Mouse (Mus musculus): Measurements from ENCODE around the gene Zfp580.

The Zfp580 gene

GRCm38 (mm10) chr7:5035628-5036027, 15.7 kb upstream of the Zfp580 start:
- DNase-seq (ENCODE audit: low spot score), result no peak

- DNase-seq (ENCODE audit: low spot score), result no peak
These were observed 15.2 kb upstream of the Zfp580 start for GRCm38 (mm10) chr7:5036136-5036535.

DNA sequence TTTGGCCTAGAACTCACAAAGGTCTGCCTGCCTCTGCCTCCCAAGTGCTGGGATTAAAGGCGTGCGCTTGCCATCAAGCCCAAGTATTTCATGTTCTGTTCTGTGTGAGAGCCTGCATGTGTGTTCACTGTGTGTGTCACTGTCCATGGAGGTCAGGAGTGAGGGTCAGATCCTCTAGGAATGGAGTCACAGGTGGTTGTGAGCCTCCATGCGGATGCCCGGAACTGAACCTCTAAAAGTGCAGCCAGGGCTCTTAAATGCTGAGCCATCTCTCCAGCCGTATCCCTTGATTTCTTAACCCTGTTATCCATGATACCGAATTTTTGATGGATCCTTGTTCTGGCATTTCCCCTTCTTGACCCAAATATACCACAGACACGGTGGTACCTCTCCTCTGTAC, 14.3 kb upstream of the Zfp580 start:
- DNase-seq (ENCODE audit: low spot score), result no peak

DNA sequence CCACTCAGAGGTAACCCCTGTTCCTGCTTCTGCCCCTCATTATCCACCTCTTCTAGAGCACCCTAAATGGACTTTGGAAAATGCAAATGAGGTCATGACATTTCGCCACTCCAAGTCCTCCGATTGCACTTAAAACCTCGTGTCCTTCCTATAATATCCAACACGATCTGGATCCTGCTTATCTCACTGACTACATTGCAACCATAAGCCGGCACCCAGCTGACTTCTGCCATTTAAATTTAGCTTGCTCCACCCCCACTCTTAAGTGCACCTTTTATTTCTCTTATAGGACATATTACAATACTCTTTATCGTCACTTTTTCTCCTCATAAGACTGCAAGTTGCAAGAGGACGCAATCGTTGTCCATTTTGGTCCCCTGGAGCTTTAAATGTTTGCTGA, 13.9 kb upstream of the Zfp580 start:
- no peak for DNase-seq (ENCODE audit: low spot score)

GRCm38 (mm10) chr7:5038109-5038732, 13.1 kb upstream of the Zfp580 start, which contains the start of gene Zfp784:
Zfp784 (minus strand) TSS chr7:5038446.
- peak; percentile 91 for DNase-seq (ENCODE audit: low spot score)

GRCm38 (mm10) chr7:5038940-5039339, 12.4 kb upstream of the Zfp580 start:
- DNase-seq (ENCODE audit: low spot score), result no peak

DNA sequence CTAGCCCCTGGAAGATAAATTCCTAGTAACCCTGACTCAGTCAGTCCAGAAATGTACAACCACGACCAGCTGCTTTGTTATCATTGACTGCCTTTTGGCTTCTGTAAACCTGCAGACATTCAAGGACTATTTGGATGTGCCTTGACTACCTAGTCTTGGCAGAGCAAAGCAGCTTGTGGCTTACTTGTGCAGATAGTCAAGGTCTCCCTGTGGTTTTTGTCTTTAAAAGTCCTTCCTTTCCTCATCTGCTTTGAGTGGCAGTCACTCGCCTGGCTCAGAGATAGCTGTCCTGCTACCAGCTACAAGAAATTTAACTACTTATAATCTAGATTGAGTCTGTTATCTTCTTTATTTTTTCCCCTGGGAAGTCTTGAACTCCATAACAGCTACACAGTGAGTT, 6.4 kb upstream of the Zfp580 start:
- no peak for DNase-seq (ENCODE audit: low spot score)

DNA sequence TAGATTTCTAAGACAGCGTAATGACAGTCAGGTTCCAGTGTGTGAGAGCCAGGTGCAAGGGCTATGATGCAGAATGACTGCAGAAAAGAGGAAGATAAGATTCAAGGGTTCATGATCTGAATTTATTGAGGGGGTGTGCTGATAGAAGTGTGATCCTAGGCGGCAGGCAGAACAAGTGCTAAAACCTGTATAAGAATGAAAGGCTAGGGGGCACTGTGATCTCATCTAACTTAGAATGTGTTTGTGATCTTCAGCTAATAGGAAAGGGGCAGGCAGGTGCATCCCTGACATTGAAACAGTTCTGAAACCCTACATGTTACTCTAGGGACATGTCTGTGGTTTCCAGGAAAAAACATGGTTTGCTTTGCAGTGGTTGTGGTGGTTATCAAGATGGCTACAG, 5.2 kb upstream of the Zfp580 start:
- DNase-seq (ENCODE audit: low spot score), result no peak

GRCm38 (mm10) chr7:5047313-5047712, 4.0 kb upstream of the Zfp580 start:
- DNase-seq (ENCODE audit: low spot score), result peak; percentile 38

DNA sequence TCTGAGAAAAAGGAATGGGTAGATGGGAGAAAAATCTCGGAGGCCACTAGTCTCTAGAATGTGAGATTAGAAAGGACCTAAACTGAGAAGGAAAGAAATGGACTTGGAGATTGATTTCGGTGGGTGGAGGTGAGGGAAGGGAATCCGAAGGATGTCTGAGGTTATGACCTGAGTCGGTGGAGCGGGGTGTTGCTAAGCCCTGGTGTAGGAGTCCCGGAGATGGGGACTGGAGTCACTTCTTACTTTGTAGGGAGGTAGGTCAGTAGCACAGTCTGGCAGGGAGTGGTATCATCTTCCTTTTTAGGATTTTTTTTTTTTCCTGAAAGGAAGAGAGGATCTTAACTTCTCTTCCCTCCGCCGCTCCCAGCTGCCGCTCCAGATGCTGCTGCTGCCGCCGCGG, 1.1 kb downstream of the Zfp580 start:
- DNase-seq (ENCODE audit: low spot score), result peak; percentile 63

DNA sequence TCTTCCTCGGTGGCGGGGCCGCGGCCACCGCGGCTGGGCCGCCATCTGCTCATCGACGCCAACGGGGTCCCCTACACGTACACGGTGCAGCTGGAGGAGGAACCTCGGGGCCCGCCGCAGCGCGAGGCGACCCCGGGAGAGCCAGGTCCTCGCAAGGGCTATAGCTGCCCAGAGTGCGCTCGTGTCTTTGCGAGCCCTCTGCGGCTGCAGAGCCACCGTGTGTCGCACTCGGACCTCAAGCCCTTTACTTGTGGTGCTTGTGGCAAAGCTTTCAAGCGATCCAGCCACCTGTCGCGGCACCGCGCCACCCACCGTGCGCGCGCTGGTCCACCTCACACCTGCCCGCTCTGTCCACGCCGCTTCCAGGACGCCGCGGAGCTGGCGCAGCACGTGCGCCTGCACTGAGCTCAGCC, 1.6 kb downstream of the Zfp580 start:
- no peak for DNase-seq (ENCODE audit: low spot score)

GRCm38 (mm10) chr7:5053456-5054179, 2.3 kb downstream of the Zfp580 start:
- no peak for DNase-seq (ENCODE audit: low spot score)

DNA sequence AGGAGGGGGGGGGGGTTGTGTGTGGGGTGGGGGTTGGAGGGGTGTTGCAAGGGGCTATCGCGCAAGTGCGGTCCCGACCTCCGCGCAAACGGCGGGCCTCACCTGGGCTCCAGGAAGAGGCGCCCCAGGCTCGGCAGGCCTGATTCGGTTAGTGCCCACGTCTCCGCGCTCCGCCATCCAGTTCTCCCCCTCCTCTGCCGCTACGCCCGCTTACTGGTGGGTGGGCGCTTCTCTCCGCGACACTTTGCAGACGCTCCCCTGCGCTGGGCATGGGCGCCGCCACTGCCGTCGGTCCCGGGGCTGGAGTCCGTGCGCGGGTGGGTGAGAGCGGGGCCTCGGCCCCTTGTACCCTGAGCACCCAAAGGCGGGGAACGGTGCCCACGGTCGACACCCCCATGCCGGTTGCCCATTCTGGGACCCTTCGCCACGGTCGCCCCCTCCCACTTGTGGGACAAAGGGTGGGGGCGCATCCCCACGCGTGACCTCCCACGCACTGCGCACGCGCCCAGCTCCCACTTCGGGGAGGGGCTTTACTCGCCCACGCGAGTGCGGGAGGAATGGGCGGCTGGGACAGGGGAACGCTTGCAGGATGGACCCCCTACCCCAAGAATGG, 5.4 kb downstream of the Zfp580 start:
- peak; percentile 36 for DNase-seq (ENCODE audit: low spot score)

DNA sequence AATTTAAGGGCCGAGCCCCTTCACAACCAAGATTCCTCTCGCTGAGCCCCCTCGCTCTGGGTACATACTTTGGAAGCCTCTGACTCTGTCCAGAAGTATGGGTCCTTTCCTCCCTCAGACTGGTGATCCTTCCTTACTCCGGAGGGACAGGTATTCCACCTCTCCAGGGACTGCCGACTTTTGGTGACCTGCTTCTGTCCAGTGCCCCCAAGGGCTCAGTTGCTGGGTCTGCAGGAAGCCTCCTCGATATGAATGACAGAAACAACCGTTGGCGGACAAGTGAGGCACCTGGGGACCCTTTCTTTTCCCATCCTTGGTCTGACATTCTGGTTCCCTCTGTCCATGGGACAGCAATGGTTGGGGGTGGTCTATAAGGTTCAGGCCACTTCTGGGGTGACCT, 6.0 kb downstream of the Zfp580 start:
- DNase-seq (ENCODE audit: low spot score), result no peak

DNA sequence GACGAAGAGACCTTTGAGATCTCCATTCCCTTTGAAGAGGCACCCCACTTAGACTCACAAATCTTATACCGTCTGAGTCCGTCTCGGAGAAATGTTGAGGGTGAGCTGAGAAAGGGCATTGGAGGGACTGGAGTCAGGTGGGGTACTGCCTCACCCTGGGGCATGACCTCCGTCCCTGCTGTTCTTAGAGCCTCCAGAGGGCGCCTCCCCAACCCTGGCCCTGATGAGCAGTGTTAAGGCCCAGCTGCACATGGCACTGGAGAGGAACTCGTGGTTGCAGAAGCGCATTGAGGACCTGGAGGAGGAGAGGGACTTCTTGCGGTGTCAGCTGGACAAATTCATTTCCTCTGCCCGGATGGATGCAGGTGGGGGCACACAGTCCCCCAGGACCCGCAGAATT, 6.5 kb downstream of the Zfp580 start:
- DNase-seq (ENCODE audit: low spot score), result peak; percentile 52

DNA sequence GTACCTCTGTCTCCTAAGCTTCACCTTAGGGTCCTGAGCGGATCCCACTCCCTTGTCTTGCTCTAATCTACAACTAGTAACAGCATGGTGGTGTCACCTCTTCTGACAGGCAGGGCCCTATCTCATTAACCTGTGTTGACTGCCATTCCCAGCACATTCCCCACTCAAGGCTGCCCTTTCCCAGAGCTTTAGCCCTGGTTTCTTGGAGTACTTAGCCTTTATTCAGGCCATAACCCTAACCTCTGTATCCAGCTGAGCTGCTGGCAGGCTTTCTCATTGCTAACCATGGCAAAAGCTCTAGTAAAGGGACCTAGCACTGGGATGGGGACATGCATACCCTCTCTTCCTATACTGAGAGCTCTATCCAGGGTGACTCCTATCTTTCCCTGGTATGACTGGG, 7.3 kb downstream of the Zfp580 start:
- no peak for DNase-seq (ENCODE audit: low spot score)

DNA sequence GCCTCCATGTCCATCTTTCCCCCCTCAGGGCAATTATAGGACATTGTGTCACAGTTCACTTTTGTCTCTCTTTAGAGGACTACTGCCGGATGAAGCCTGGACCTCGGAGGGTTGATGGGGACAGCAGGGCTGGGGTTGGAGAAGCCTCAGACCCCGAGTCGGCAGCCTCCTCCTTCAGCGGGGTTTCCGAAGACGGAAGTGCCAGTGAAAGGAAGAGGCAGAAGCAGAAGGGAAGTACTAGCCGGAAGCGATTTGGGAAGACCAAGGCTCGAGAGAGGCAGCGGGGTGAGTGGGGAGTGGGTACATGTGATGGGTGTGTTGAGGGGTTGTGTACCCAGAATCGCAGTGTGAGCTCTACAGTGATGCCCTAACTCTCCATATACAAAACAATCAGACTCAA, 8.1 kb downstream of the Zfp580 start:
- no peak for DNase-seq (ENCODE audit: low spot score)

GRCm38 (mm10) chr7:5060239-5060731, 8.9 kb downstream of the Zfp580 start:
- DNase-seq (ENCODE audit: low spot score), result peak; percentile 95

- peak; percentile 99 for DNase-seq (ENCODE audit: low spot score)
These were observed 9.8 kb downstream of the Zfp580 start for GRCm38 (mm10) chr7:5060944-5061773.

GRCm38 (mm10) chr7:5061774-5062359, 10.5 kb downstream of the Zfp580 start, which contains the start of gene U2af2:
U2af2 (plus strand) TSS chr7:5062143.
- peak; percentile 88 for DNase-seq (ENCODE audit: low spot score)

DNA sequence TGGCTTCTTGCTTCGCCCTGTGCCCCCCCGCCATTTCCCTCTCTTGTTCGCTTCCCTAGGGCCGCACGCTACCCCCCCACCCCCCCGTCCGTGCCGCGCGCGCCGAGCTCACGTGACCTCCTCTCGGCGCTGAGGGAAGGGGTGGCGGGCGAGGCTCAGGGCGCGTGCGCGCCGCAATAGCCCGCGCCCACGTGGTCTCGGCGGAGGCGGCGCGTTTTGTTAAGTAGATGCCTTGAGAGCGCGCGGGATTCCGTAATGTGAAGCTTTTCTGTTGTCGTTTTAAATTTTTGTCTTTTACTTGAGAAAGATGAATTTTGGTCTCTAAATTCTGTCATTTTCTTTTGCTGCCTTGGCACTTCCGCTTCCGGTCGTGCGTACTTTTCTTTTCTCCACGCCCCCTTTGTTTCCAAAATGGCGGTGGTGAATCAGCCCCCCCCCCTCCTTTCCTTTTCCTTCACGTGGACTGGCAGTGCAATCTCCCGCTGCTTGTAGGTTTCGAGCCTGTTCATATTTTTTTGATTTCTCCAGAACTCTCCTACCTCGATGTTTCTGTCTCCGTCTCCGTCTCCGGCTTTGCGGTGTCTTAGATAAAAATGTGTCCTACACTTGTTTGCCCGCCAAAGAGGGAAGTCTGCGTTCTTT, 11.1 kb downstream of the Zfp580 start:
- DNase-seq (ENCODE audit: low spot score), result peak; percentile 90

Data from embryo, embryonic 10 days (tissue).